In the genomic region with DNA sequence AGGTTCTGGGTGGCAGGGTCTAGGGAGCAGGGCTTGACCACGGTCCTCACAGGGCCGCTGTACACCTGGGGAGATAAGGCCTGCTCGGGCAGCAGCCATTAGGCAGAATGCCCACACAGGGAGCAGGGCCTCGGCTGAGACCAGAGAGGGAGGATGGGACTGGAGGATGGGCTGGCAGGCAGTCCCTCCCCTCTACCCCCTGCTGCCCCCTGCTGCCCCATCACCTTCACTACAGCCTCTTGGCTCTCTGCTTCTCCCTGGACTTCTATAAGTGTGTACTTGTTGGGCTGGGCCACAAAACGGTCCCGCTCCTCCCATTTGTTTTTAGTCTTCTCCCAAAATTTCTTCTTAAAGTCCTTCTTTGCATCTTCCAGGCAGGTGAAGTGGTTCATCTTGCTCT, we compare ENCODE assay signal across 9 mouse cellular contexts. TPM values are rescaled to one million over a fixed set of nuclear protein-coding genes. Genes with fewer than 3 reads are reported as not detected.
DNase-seq lines count a peak whose midpoint lies in the region; ATAC-seq and TF ChIP-seq lines count a peak whose summit lies in the region.
"Had no signal": no experiment of that assay in that cellular context is flagged by ENCODE, and none has a peak within 500 bp of the region (broad histone marks: within the 10 kb centered on the region; RNA-seq: fewer than 3 reads in every experiment).

No protein-coding gene starts in this region.

- peak overlapping the region; percentile 96 for H3K27ac ChIP-seq in gastrocnemius, adult 2 months
- H3K27ac ChIP-seq in intestine, embryonic 15.5 days: no peak overlapping the region
- H3K27ac ChIP-seq: hindbrain, embryonic 15.5 days had no signal

- peaks cover 48% of the 10 kb centered on the region for H3K4me1 ChIP-seq in intestine, embryonic 15.5 days (replicated peaks)
- H3K4me1 ChIP-seq in lung, adult 2 months (ENCODE audit: control insufficient read depth, insufficient read depth, low read length): peaks cover 13% of the 10 kb centered on the region

- no peaks in the 10 kb centered on the region for H3K9me3 ChIP-seq in intestine, embryonic 15.5 days
- H3K9me3 ChIP-seq: hindbrain, embryonic 15.5 days had no signal

- H3K4me2 ChIP-seq in intestine, embryonic 15.5 days (replicated peaks): peak overlapping the region; percentile 24; the same call in 1 of the 2 replicates
- H3K4me2 ChIP-seq: hindbrain, embryonic 15.5 days had no signal

- intact Hi-C loops in gastrocnemius, adult 2 months (cut with DNase I): no loop called here

- WGBS in intestine, embryonic 15.5 days: 9% methylated on average over 6 of the region's 6 CpGs
- WGBS in lung, adult 2 months: 10% methylated on average over 6 of the region's 6 CpGs

- DNase-seq in spleen, adult 18-20 months: peak; percentile 51 to 66
- DNase-seq in spleen, adult 12 weeks (ENCODE audit: low spot score): no peak
- DNase-seq in cerebellum, adult 9-10 months: peak; percentile 87
- DNase-seq in gastrocnemius, adult 2 months: peak; percentile 83
- peak; percentile 62 for DNase-seq in lung, adult 2 months
- peak; percentile 59 for DNase-seq in ovary, postnatal 14 days (ENCODE audit: low spot score)
- DNase-seq in urinary bladder, adult 18-20 months (ENCODE audit: low spot score in 2 of 2): peak; percentile 48 to 61

- ATAC-seq in intestine, embryonic 15.5 days: no peak

- H3K27me3 ChIP-seq in intestine, embryonic 15.5 days (replicated peaks): no peaks in the 10 kb centered on the region
- H3K27me3 ChIP-seq: hindbrain, embryonic 15.5 days had no signal

- peak; percentile 79 for TF ChIP-seq CTCF in gastrocnemius, adult 2 months (IDR thresholded peaks at IDR 0.05)
- peak; percentile 48 for TF ChIP-seq CTCF in lung, adult 2 months (IDR thresholded peaks at IDR 0.05; ENCODE audit: insufficient read depth, low read length)

- TF ChIP-seq POLR2A in lung, adult 2 months (IDR thresholded peaks at IDR 0.05; ENCODE audit: borderline replicate concordance, extremely low read depth, low read depth, low read length): no peak

- no peaks in the 10 kb centered on the region for H3K36me3 ChIP-seq in intestine, embryonic 15.5 days
- H3K36me3 ChIP-seq: hindbrain, embryonic 15.5 days had no signal

- no peak overlapping the region for H3K9ac ChIP-seq in intestine, embryonic 15.5 days
- H3K9ac ChIP-seq: hindbrain, embryonic 15.5 days had no signal

- peak overlapping the region; percentile 76 for H3K4me3 ChIP-seq in gastrocnemius, adult 2 months
- H3K4me3 ChIP-seq in intestine, embryonic 15.5 days (replicated peaks): no peak overlapping the region
- no peak overlapping the region for H3K4me3 ChIP-seq in lung, adult 2 months (replicated peaks; ENCODE audit: extremely low read depth, low read depth, low read length)
- H3K4me3 ChIP-seq: hindbrain, embryonic 15.5 days had no signal

RNA-seq across cellular contexts. Expression of a gene that starts 1.3 kb away (rescaled TPM):
- total RNA-seq in gastrocnemius, adult 2 months (2021): 10 to 100 TPM; 23.9 to 24.7 TPM
- polyA plus RNA-seq in intestine, embryonic 15.5 days (2015; fragmentation: Nextera tagmentation; extraction: Ambion mirVana): 49.9 and 50.0 TPM in 2 replicates
- polyA plus RNA-seq in lung, adult 2 months (2012; rRNA removed): 27.4 and 29.2 TPM in 2 replicates

RNA-seq across cellular contexts. Expression of a gene that starts 2.3 kb away (rescaled TPM):
- 10 to 100 TPM; 60.4 to 75.3 TPM for total RNA-seq in gastrocnemius, adult 2 months (2021)
- 2.4 and 2.5 TPM in 2 replicates for polyA plus RNA-seq in intestine, embryonic 15.5 days (2015; fragmentation: Nextera tagmentation; extraction: Ambion mirVana)
- polyA plus RNA-seq in lung, adult 2 months (2012; rRNA removed): 65.2 and 74.3 TPM in 2 replicates

RNA-seq across cellular contexts. Expression of a gene that starts 8.7 kb away (rescaled TPM):
- under 1 TPM in 1 of 2 experiments, not detected in 1; 0.15 TPM for total RNA-seq in gastrocnemius, adult 2 months (2021)
- 0.20 and 0.45 TPM in 2 replicates for polyA plus RNA-seq in intestine, embryonic 15.5 days (2015; fragmentation: Nextera tagmentation; extraction: Ambion mirVana)
- polyA plus RNA-seq in lung, adult 2 months (2012; rRNA removed): 0.19 and 0.50 TPM in 2 replicates

RNA-seq across cellular contexts. Expression of a gene that starts 21.4 kb away (rescaled TPM):
- 10 to 100 TPM; 63.8 to 69.0 TPM for total RNA-seq in gastrocnemius, adult 2 months (2021)
- polyA plus RNA-seq in intestine, embryonic 15.5 days (2015; fragmentation: Nextera tagmentation; extraction: Ambion mirVana): 43.7 and 49.5 TPM in 2 replicates
- 68.5 and 70.7 TPM in 2 replicates for polyA plus RNA-seq in lung, adult 2 months (2012; rRNA removed)

RNA-seq across cellular contexts. Expression of a gene that starts 25.3 kb away (rescaled TPM):
- total RNA-seq in gastrocnemius, adult 2 months (2021): not detected
- polyA plus RNA-seq in intestine, embryonic 15.5 days (2015; fragmentation: Nextera tagmentation; extraction: Ambion mirVana): not detected in 2 replicates
- polyA plus RNA-seq in lung, adult 2 months (2012; rRNA removed): 0.30 TPM in 1 of 2 replicates, not detected in the other
- polyA plus RNA-seq: hindbrain, embryonic 15.5 days had no signal

Comparison
In these comparisons a context has a peak if more than half of its experiments do, and no peak if none do; other contexts are left out.
1. RNA of a gene that starts 2.3 kb away (polyA plus RNA-seq): 65.2 to 74.3 TPM in lung, adult 2 months; 2.4 to 2.5 TPM in intestine, embryonic 15.5 days; every median in the first group is over 10 times any median in the second.